Mouse (Mus musculus) G1E-ER4 (cell line): ENCODE results near the gene Rbm8a. TPM values are rescaled to one million over a fixed set of nuclear protein-coding genes. Genes with fewer than 3 reads are reported as not detected.

Experiments used
- GATA1 ChIP-seq: IDR thresholded peaks from one replicate; pipeline ENCODE4 v1.8.0; 2012; ENCODE audit warnings: low read length, inconsistent platforms
- polyA plus RNA-seq: library from polyadenylated mRNA; stranded (reverse); fragments of >175 nt; gene quantifications from 2 replicates; pipeline ENCODE4 v1.2.3, GENCODE M21; 2012

Rbm8a gene
- polyA plus RNA-seq, 1 experiment, result 51.9 TPM

- no peak for TF ChIP-seq GATA1
These were observed 49.5 kb downstream of the Rbm8a start for GRCm38 (mm10) chr3:96679159-96679674.

GRCm38 (mm10) chr3:96680269-96680956 is 50.7 kb downstream of the Rbm8a start:
- no peak for TF ChIP-seq GATA1

Other genes with a start within 250 kb of the Rbm8a start
- gene BC107364, start 177.6 kb upstream of the Rbm8a start, polyA plus RNA-seq, result not detected in 2 replicates
- gene Hfe2, start 104.8 kb upstream of the Rbm8a start, polyA plus RNA-seq, result not detected in 2 replicates
- gene Txnip, start 72.0 kb upstream of the Rbm8a start, polyA plus RNA-seq, result 9.6 and 10.6 TPM in 2 replicates
- not detected in 2 replicates for gene Gm16253, start 52.9 kb upstream of the Rbm8a start, polyA plus RNA-seq
- gene Polr3gl, start 35.8 kb upstream of the Rbm8a start, polyA plus RNA-seq, result 9.8 and 14.7 TPM in 2 replicates
- 0.03 TPM in 1 of 2 replicates, not detected in the other for gene Ankrd34a, start 33.3 kb upstream of the Rbm8a start, polyA plus RNA-seq
- gene Lix1l, start 28.8 kb upstream of the Rbm8a start, polyA plus RNA-seq, result 0.70 and 0.92 TPM in 2 replicates
- 3.1 and 4.7 TPM in 2 replicates for gene Pex11b, start 5.4 kb downstream of the Rbm8a start, polyA plus RNA-seq
- 0.16 TPM in 1 of 2 replicates, not detected in the other for gene Gm42957, start 5.5 kb downstream of the Rbm8a start, polyA plus RNA-seq
- gene Itga10, start 15.7 kb downstream of the Rbm8a start, polyA plus RNA-seq, result 0.15 and 0.18 TPM in 2 replicates
- not detected in 2 replicates for gene Ankrd35, start 40.2 kb downstream of the Rbm8a start, polyA plus RNA-seq
- gene Pias3, start 66.5 kb downstream of the Rbm8a start, polyA plus RNA-seq, result 13.0 and 16.2 TPM in 2 replicates
- gene Nudt17, start 78.6 kb downstream of the Rbm8a start, polyA plus RNA-seq, result 0.18 and 0.29 TPM in 2 replicates
- gene Polr3c, start 97.7 kb downstream of the Rbm8a start, polyA plus RNA-seq, result 8.2 and 8.5 TPM in 2 replicates
- gene Rnf115, start 97.7 kb downstream of the Rbm8a start, polyA plus RNA-seq, result 18.9 and 25.4 TPM in 2 replicates
- gene Pdzk1, start 199.4 kb downstream of the Rbm8a start, polyA plus RNA-seq, result 0.02 TPM in 1 of 2 replicates, not detected in the other
- not detected in 2 replicates for gene Cd160, start 199.4 kb downstream of the Rbm8a start, polyA plus RNA-seq